Mouse (Mus musculus) mature B cell (primary cell): Measurements from ENCODE around the gene Gnas.

Experiments
- in situ Hi-C: fragments of 300-500 bp; cut with MboI; formaldehyde crosslinking; loops from 2 replicates; pipeline ENCODE4 v1.14.3; 2019

The Gnas gene

DNA sequence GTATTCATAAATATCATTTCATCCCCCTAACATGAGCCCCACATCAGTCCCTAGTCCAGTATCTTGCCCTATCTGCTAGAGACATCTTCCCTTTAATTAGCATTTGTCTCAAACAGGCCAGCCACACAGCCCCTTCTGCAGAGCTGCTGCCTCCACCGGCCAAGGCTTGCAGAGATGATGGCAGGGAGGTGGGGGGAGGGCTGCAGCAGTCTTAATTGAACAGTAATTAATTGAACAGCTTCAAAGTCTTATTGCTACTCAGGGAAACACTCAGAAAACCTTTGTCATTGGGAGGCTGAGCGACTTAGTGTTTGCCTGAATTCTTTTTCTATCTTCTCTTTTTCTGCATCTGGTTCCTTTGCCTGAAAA lies 7.5 kb downstream of the Gnas start:
- in situ Hi-C loops: loop anchor here (25.0 kb wide), 1 partner anchor 704 kb away; the partner anchor contains the start of gene Ankrd60

DNA sequence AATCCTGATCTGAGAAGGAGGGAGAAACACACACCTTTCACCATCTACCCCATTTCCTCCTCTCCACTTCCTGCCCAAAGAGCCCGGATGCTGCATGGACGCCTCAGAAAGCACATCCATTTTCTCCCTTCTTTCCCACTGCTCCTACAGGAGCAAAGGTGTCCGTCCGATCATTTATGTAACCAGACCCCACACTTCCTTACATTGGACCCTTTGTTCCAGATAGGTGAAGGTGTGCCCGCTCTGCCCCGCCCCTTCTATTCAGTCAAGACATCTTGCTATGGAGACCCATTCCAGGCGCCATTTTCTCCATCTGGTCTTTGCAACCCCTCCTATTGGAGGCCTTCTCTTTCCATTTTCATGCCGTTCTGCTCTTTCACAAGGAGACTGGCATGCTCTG lies 10.3 kb downstream of the Gnas start:
- in situ Hi-C loops: loop anchor here (25.0 kb wide), 1 partner anchor 707 kb away; the partner anchor contains the start of gene Ankrd60

DNA sequence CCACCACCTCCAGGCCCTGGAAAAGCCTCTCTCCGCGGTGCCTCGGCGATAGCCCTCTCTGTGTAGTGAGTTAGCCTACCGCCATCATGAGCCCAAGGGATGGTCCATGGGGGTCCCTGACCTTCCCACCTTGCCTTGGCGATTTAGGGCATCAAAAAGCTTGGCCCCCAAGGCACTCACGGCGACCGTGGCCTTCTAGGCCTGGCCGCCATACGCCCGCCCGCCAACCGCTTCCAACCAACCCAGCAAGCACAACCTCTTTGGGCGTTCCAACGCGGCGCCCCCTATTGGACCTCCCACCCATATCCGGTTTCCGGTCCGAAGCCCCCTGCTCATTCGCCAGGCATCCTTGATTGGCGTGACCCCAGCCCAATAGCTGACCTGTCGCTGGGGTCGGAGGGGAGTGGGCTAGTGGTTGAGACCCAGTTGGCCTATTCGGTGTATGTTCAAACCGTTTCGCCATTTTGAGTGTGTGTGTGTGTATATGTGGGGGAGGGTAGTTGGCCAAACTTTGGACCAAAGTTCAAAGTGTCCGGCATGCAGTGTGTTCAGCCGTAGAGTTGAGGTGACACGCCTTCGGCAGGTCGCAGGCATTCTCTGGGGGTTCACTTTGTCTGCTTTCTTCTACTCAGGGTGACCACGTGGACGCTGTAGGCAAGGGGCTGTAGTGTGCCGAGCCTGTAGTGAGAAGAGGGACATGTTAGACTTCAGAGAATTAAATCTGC lies 11.2 kb downstream of the Gnas start:
- in situ Hi-C loops: loop anchor here (25.0 kb wide), 1 partner anchor 708 kb away; the partner anchor contains the start of gene Ankrd60

DNA sequence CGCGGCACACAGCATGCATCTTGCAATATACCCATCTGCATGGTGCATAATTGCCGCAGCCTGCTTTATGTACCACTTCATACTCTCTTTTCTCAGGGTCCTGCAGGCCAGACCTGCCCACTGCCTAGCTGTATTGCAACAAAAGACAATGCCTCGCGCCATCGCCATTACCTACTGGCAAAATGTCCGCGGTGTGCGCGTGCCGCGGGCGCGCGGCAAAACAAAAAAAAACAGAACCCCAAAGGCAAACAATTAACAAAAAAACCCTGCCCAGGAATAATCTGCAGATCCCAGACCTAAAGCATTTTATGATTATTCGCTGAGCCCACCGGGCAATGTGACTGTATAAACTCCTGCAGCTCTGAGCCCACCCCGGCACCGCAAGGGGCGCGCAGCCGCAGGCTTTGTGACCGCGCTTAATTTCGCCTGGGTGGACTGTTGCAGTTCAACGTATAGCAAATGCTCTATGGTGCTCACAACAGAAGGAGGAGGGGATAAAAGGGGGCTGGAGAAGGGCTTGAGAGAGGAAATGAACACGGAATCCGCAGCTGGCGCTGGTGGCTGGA lies 11.9 kb downstream of the Gnas start:
- in situ Hi-C loops: loop anchor here (25.0 kb wide), 1 partner anchor 709 kb away; the partner anchor contains the start of gene Ankrd60

DNA sequence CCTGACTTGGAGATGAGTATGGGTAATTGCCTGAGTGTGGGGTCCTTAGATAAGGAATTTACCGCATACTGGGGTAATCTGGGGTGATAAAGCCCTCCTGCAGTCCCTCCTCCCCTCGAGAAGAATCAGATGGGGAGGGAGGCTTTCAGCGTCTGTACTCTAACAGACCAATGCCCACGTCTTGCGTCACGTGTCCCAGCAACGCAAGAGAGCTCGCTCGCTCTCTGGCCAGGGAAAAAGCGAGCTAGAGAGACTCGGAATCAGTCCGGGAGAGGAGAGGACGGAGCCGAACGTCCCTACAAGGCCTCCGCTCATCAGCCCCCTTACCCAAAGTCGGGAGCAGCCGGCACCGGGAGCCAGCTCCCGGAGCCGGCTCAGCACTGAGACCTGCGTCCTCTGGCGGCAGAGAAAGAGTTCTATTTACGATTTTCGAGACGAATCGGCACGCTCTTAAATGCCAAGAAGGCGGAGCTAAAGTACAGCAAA lies 13.0 kb downstream of the Gnas start:
- in situ Hi-C loops: loop anchor here (25.0 kb wide), 1 partner anchor 710 kb away; the partner anchor contains the start of gene Ankrd60

DNA sequence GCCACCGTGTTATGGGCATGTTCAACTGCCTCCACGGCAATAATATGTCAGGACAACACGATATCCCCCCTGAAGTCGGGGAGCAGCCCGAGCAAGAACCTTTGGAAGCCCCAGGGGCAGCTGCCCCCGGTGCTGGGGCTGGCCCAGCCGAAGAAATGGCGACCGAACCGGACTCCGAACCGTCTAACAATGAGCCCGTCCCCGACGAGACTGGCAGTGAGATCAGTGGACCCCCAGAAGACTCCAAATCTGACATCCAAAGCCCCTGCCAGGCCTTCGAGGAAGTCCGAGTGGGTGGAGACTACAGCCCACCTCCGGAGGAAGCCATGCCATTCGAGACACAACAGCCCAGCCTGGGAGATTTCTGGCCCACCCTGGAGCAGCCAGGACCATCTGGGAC lies 13.7 kb downstream of the Gnas start:
- in situ Hi-C loops: loop anchor here (25.0 kb wide), 1 partner anchor 711 kb away; the partner anchor contains the start of gene Ankrd60

DNA sequence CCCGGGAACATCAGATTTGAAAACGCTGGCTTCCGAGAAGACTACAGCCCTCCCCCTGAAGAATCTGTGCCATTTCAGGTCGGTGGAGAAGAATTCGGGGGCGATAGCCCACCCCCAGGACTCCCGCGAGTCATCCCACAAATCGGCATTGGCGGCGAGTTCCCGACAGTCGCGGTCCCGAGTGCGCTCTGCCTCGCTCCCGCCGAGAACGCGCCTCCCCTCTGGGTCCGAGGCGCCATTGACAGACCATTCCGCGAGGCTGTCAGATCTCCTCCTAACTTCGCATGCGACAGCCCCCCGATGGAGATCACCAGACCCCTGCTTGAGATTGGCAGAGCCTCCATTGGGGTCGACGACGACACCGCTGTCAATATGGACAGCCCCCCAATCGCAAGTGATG lies 14.4 kb downstream of the Gnas start:
- in situ Hi-C loops: loop anchor here (25.0 kb wide), 1 partner anchor 711 kb away; the partner anchor contains the start of gene Ankrd60

DNA sequence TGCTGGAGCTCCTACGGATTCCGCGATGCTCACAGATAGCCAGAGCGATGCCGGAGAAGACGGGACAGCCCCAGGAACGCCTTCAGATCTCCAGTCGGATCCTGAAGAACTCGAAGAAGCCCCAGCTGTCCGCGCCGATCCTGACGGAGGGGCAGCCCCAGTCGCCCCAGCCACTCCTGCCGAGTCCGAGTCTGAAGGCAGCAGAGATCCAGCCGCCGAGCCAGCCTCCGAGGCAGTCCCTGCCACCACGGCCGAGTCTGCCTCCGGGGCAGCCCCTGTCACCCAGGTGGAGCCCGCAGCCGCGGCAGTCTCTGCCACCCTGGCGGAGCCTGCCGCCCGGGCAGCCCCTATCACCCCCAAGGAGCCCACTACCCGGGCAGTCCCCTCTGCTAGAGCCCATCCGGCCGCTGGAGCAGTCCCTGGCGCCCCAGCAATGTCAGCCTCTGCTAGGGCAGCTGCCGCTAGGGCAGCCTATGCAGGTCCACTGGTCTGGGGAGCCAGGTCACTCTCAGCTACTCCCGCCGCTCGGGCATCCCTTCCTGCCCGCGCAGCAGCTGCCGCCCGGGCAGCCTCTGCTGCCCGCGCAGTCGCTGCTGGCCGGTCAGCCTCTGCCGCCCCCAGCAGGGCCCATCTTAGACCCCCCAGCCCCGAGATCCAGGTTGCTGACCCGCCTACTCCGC lies 15.1 kb downstream of the Gnas start:
- in situ Hi-C loops: loop anchor here (25.0 kb wide), 1 partner anchor 712 kb away; the partner anchor contains the start of gene Ankrd60

DNA sequence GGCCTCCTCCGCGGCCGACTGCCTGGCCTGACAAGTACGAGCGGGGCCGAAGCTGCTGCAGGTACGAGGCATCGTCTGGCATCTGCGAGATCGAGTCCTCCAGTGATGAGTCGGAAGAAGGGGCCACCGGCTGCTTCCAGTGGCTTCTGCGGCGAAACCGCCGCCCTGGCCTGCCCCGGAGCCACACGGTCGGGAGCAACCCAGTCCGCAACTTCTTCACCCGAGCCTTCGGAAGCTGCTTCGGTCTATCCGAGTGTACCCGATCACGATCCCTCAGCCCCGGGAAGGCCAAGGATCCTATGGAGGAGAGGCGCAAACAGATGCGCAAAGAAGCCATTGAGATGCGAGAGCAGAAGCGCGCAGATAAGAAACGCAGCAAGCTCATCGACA lies 15.6 kb downstream of the Gnas start:
- in situ Hi-C loops: loop anchor here (25.0 kb wide), 1 partner anchor 712 kb away; the partner anchor contains the start of gene Ankrd60

DNA sequence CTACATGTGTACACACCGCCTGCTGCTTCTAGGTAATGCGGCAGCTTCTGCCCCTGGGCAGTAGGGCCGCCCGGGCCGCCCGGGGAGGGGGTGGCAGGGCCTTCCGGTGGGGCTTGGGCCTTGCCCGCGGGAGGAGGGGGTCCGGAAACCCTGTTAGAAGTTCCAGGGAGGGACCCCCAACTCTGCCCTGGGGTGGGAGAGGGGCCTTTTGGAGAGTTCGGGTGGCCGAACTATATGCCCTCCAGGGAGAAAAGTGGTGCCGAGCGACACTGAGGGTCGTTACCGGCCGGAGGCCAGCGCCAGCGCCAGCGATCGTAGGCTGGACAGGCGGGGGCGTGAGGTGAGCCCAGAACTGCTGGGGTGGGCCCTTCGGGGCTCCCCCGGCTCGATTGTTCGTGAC lies 16.1 kb downstream of the Gnas start:
- in situ Hi-C loops: no loop called here

DNA sequence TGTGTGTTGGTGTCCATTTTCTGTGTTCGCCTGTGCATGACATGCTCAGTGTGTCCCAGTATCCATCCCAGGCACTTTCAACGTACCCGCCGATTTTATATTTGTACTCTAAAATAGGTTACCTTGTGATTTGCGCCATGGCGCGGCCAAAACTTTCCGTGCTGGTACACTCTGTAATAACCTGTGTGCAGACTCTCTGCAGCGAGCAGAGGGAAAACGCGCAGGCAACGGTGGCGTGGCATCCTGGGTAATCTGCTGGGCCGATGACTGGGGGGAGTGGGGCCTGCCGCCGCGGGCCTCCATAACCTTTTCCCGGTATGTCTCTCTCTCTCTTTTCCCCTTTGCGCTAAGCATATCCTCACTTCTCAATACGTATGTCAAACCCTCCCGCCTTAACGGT lies 16.5 kb downstream of the Gnas start:
- in situ Hi-C loops: no loop called here

DNA sequence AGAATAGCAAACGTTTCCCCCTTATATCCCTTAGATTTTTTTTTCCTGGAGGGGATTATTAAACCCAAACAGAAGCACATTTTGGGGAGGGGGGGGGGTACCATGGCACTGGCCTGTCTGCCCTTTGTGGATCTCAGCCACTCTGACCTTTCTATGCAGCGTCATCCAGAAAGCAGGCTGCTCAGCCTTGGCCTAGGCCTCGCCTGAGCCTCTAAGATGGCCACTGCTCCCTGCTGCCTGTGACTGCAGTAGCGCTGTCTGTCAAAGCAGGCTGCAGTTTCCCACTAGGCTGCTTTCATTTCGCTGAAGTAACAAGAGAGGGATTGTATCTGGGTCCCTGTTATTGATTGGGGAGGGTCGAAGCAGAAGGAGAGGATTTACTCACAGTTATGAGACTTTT lies 18.4 kb downstream of the Gnas start:
- in situ Hi-C loops: no loop called here

DNA sequence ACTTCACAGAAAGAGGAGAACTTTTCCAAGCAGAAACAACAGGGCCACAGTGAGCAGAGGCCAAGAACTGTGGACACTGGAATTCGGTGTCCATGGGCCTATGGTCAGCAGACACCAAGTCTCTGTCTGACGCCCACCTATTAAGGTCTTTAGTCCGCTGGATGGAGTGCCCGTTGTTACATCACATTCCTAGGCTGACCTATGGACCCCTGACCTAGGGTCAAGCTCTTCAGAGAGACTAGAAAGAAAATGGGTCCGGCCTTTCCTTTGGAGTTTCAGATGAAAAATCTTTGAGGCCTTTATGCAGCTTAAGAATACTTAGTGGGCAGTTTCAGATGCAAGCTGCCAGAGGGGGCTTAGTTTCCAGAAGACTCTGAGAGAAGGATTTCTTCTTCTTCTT lies 21.5 kb downstream of the Gnas start:
- in situ Hi-C loops: no loop called here

DNA sequence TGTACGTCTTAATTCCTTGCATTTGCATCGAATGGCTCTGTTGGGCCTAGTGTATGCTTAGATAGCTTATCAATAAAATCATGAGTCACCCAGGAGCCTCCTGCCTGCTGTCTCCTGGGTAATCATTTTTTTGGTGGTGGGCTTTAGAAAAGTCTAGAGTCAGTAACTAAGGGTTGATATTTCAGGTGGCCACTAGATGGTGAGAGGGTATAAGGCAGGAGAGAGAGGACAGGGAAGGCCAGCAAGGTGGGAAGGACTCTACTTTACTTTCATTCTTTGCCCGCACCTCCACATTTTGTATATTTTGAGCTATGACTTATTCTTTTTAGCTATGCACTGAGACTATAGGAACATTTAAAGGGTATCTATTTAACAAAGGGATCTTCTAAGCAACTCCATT lies 23.8 kb downstream of the Gnas start:
- in situ Hi-C loops: no loop called here

DNA sequence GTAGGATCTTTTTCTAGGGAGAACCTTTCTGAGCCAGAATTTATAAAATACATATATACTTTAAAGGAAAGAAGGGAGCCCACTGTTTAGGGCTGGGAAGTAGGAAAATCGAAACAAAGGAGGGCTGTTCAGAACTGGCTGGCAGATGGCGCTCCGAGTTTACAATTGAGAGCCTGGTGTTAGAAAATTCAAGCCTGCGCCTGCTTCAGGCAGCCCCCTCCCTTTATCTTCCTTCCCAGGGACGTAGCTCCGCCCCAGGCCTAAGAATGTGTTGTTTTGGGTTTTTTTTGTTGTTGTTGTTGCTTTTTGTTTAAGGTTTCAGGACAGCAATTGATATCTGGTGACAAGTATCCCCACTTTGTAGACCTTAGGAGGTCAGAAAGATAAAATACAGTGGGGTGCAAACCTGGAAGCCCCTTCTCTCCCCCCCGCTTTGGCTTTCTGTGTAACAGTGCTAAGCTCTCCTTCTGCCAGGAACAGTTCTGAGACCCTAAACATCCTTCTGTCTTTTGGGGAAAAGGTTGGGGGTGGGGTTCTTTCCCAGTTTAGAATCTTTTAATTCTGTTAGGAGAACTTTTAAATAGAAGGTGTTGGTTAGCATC lies 26.9 kb downstream of the Gnas start:
- in situ Hi-C loops: loop anchor here (5.0 to 10.0 kb wide), 3 partner anchors 364 to 591 kb away; no protein-coding TSS in a partner anchor

DNA sequence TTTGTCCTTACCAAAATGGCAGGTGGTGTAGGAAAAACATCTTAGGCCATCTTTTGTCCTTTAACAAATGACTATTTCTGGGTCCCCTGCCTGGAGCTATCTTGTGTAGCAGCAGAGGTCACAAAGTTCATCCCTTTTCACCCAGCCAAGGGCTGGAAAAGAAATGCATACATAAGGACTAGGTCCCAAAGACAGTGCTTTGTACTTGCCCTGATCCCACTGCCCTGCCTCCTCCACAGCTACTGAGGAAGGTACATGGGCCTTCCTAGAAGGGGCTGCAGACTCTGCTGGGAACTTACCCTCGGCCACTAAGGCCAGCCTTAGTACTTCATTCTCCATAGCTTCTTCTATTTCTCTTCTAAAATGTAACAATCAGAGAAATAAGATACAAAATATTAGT lies 27.5 kb downstream of the Gnas start:
- in situ Hi-C loops: loop anchor here (5.0 to 10.0 kb wide), 3 partner anchors 363 to 591 kb away; no protein-coding TSS in a partner anchor

DNA sequence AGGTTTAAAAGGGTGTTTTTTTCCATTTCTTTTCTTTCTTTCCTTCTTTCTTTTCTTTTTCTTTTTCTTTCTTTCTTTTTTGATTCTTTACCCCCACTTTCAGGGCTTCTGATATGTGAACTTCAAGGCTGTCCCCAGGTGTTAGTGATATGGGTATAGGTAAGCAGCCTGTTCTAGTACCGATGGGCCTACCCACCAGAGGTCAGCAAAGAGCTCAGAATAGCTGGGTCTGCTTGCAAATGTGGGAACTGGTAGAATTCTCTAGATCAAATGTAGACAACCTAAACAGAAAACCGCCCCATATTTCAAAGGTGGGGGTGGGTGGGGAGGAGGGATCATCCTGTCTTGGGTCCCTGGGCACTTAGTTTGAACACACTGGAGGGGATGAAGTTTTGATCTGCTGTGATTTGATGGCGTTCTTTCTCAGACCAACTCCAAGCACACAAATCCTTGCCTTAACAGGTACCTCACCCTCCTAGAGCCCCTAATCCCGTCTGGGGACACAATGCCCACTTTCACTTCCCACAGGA lies 28.1 kb downstream of the Gnas start:
- in situ Hi-C loops: loop anchor here (5.0 to 10.0 kb wide), 3 partner anchors 363 to 590 kb away; no protein-coding TSS in a partner anchor

DNA sequence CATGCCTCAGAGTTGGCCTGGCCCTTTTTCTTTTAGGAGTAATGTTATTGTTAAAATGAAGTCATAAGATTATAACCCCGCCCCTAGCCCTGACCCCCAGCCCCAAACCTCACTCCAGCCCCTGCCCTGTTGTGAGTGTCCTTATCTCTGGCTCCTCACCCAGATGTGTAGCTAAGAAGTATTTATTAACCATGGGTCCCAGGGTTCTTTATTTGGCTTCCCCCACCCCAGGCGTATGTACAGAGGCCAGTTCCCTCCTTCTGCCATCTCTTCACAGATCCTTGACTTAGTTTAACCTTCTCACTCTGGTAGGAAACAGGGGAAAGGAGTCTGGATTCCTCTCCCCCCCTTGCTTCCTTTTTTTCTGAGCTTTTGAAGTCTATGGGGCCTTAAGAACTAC lies 28.5 kb downstream of the Gnas start:
- in situ Hi-C loops: loop anchor here (5.0 to 10.0 kb wide), 3 partner anchors 362 to 590 kb away; no protein-coding TSS in a partner anchor

DNA sequence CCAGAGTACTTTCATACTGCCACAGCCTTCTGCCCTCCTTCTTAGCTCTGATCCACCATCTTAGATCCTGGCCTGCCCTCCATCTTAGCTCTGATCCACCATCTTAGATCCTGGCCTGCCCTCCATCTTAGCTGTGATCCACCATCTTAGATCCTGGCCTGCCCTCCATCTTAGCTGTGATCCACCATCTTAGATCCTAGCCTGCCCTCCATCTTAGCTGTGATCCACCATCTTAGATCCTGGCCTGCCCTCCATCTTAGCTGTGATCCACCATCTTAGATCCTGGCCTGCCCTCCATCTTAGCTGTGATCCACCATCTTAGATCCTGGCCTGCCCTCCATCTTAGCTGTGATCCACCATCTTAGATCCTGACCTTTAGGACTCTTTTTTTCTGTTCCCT lies 31.3 kb downstream of the Gnas start:
- in situ Hi-C loops: loop anchor here (10.0 kb wide), 2 partner anchors 359 to 539 kb away; no protein-coding TSS in a partner anchor

DNA sequence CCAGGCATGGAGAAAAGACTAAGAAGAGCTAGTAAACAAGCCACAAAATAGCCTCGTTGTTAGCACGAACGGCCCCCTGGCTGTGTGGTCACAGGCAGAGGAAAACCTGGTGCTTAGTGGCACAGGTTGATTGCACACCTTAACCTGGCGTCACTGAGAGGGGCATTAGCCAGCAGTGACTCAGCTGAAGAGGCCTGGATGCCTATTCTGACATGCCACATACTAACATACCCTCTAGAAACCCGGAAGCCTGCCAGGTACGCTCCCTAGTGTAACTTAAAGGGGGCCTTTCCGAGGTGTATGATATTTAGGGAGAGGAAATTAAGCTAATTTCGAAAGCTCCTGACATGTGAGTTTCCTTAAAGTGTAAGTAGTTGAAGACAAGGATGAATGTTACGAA lies 32.5 kb downstream of the Gnas start:
- in situ Hi-C loops: loop anchor here (10.0 kb wide), 2 partner anchors 358 to 538 kb away; no protein-coding TSS in a partner anchor

DNA sequence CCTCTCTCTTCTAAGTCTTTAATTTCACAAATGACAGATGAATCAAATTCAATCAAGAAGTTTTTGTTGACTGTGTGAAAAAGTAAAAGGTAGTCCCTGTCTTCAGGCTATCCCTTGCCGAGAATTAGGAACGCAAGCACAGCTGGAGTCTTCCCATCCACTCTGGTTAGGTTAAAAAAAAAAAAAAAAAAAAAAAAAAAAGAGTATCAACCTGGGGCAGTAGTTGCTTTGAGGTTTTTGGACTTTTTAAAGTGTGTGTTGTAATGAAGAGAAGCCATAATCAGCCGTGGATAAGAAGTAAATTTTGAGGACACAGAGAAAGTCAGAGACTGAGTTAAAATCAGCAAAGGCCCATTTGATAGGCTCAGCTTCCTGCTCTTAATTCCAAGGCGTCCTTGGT lies 41.9 kb downstream of the Gnas start:
- in situ Hi-C loops: loop anchor here (25.0 kb wide), 1 partner anchor 136 kb away; the partner anchor contains the start of genes Atp5e, Prelid3b and Tubb1
